Mouse (Mus musculus): Measurements from ENCODE around the gene Rpap3. TPM values are rescaled to one million over a fixed set of nuclear protein-coding genes. Genes with fewer than 3 reads are reported as not detected.

The Rpap3 gene
- total and polyA plus RNA-seq, 3 experiments = 84.4 to 98.4 (median 85.7) TPM

DNA sequence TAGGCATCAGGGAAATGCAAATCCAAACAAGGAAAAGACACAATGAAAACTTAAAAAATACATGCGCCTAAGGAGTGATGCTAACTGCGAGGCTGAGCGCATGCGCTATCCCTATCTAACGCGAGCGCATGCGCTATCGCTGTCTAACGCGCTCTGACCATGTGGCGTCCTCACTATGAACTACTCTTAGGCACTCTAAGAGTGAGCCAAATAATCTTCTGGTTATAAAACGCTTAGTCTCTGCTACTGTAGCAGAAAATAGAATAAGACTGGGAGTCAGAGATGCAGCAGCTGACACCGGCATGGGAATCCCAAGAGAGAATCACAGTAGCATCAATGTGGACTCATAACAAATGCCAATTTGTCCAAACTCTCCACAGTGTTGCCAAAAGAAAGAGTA, 48.2 kb downstream of the Rpap3 start:
- no peaks in the 10 kb centered on the region for H3K4me1 ChIP-seq (ENCODE audit: control insufficient read depth in 1 of 2, insufficient read depth in 2 of 2, low read length in 2 of 2)
- H3K9ac ChIP-seq (ENCODE audit: control insufficient read depth, low read depth, low read length, poor library complexity, severe bottlenecking) = no peak overlapping the region
- no peaks in the 10 kb centered on the region for H3K36me3 ChIP-seq (ENCODE audit: control insufficient read depth in 1 of 2, insufficient read depth in 2 of 2, low read length in 2 of 2)
- H3K79me2 ChIP-seq (ENCODE audit: control insufficient read depth, insufficient read depth, low read length, poor library complexity) = no peaks in the 10 kb centered on the region
- no peak overlapping the region for H3K27ac ChIP-seq (ENCODE audit: control insufficient read depth, low read depth, low read length)
- H3K27me3 ChIP-seq (ENCODE audit: control insufficient read depth in 1 of 2, insufficient read depth in 2 of 2, low read length in 2 of 2) = peaks cover 7 to 11% of the 10 kb centered on the region in 2 experiments; a peak in 3 of 4 replicates
- no peaks in the 10 kb centered on the region for H3K9me3 ChIP-seq (replicated peaks; ENCODE audit: insufficient read depth, low read length)
- TF ChIP-seq POLR2AphosphoS5 (IDR thresholded peaks at IDR 0.05; ENCODE audit: borderline replicate concordance, low read depth, low read length) (no peak), ETS1 (IDR thresholded peaks at IDR 0.05; ENCODE audit: low read depth, low read length) (no peak), TCF12 (IDR thresholded peaks at IDR 0.05; ENCODE audit: low read depth, low read length) (no peak), EP300 (IDR thresholded peaks at IDR 0.05; ENCODE audit: low read depth in 1 of 2, low read length in 2 of 2) (no peak), ZMIZ1 (IDR thresholded peaks at IDR 0.05; ENCODE audit: low read depth, low read length) (no peak), POLR2AphosphoS2 (IDR thresholded peaks at IDR 0.05; ENCODE audit: low read length) (no peak)
- DNase-seq (ENCODE audit: low read depth, low spot score) = no peak
- H3K4me3 ChIP-seq (ENCODE audit: control insufficient read depth in 1 of 2, insufficient read depth in 1 of 2, low read depth in 2 of 2, low read length in 2 of 2) = no peak overlapping the region

DNA sequence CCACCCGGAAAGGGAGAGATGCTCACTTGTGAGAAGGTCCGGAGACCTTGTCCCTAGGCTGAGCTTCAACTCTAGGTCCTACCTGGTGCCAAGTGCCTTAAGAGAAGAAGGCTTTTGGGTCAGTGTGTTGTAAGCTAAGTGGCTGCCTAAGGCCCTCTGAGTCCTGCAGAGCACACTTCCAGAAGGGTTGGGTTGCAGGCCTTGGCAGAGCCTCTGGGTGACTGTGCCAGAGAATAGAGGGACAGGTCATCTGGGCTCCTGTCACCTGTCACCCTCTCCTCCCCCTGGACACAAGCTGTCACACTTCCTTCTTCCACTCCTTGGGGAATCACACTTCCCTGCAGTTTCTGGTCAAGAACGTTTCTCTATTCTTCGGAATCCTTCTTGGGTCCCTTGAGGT, 55.9 kb downstream of the Rpap3 start:
- DNase-seq (ENCODE audit: low read depth, low spot score) = no peak
- no peaks in the 10 kb centered on the region for H3K36me3 ChIP-seq (ENCODE audit: control insufficient read depth in 1 of 2, insufficient read depth in 2 of 2, low read length in 2 of 2)
- no peak overlapping the region for H3K4me3 ChIP-seq (ENCODE audit: control insufficient read depth in 1 of 2, insufficient read depth in 1 of 2, low read depth in 2 of 2, low read length in 2 of 2)
- no peaks in the 10 kb centered on the region for H3K9me3 ChIP-seq (replicated peaks; ENCODE audit: insufficient read depth, low read length)
- TF ChIP-seq TCF12 (IDR thresholded peaks at IDR 0.05; ENCODE audit: low read depth, low read length) (no peak), POLR2A (IDR thresholded peaks at IDR 0.05; ENCODE audit: control insufficient read depth in 1 of 2, insufficient read depth in 1 of 2, low read depth in 1 of 2, low read length in 2 of 2, poor library complexity in 1 of 2) (no peak), GATA1 (IDR thresholded peaks at IDR 0.05; ENCODE audit: low read depth, low read length) (no peak), BHLHE40 (IDR thresholded peaks at IDR 0.05; ENCODE audit: borderline replicate concordance, low read depth, low read length) (no peak), TAL1 (IDR thresholded peaks at IDR 0.05; ENCODE audit: low read length) (no peak), ZNF384 (IDR thresholded peaks at IDR 0.05; ENCODE audit: low read depth, low read length) (no peak), GABPA (IDR thresholded peaks at IDR 0.05; ENCODE audit: low read depth, low read length) (no peak), MAZ (IDR thresholded peaks at IDR 0.05; ENCODE audit: low read depth, low read length) (no peak), RAD21 (IDR thresholded peaks at IDR 0.05; ENCODE audit: low read depth, low read length) (no peak), MAX (IDR thresholded peaks at IDR 0.05; ENCODE audit: low read length) (no peak), MXI1 (IDR thresholded peaks at IDR 0.05; ENCODE audit: low read depth, low read length) (no peak), CHD1 (IDR thresholded peaks at IDR 0.05; ENCODE audit: low read depth, low read length) (no peak), POLR2AphosphoS2 (IDR thresholded peaks at IDR 0.05; ENCODE audit: low read length) (no peak), NRF1 (IDR thresholded peaks at IDR 0.05; ENCODE audit: insufficient read depth, low read depth, low read length, poor library complexity, severe bottlenecking) (no peak), MEF2A (IDR thresholded peaks at IDR 0.05; ENCODE audit: extremely low read depth, insufficient replicate concordance, low read depth, low read length, poor library complexity, severe bottlenecking) (no peak), ZC3H11A (IDR thresholded peaks at IDR 0.05; ENCODE audit: low read depth, low read length) (no peak), EP300 (IDR thresholded peaks at IDR 0.05; ENCODE audit: low read depth in 1 of 2, low read length in 2 of 2) (no peak), TBP (IDR thresholded peaks at IDR 0.05; ENCODE audit: low read depth, low read length) (no peak), ELF1 (IDR thresholded peaks at IDR 0.05; ENCODE audit: low read depth, low read length) (no peak), ZMIZ1 (IDR thresholded peaks at IDR 0.05; ENCODE audit: low read depth, low read length) (no peak)
- H3K4me1 ChIP-seq (ENCODE audit: control insufficient read depth in 1 of 2, insufficient read depth in 2 of 2, low read length in 2 of 2) = no peaks in the 10 kb centered on the region
- H3K27me3 ChIP-seq (ENCODE audit: control insufficient read depth in 1 of 2, insufficient read depth in 2 of 2, low read length in 2 of 2) = peaks cover 1 to 7% of the 10 kb centered on the region in 2 experiments
- H3K79me2 ChIP-seq (ENCODE audit: control insufficient read depth, insufficient read depth, low read length, poor library complexity) = no peaks in the 10 kb centered on the region
- H3K27ac ChIP-seq (ENCODE audit: control insufficient read depth, low read depth, low read length) = no peak overlapping the region
- H3K9ac ChIP-seq (ENCODE audit: control insufficient read depth, low read depth, low read length, poor library complexity, severe bottlenecking) = no peak overlapping the region
